Mouse (Mus musculus): ENCODE measurements around the gene Lhb. TPM values are rescaled to one million over a fixed set of nuclear protein-coding genes. Genes with fewer than 3 reads are reported as not detected.

Lhb gene
- polyA plus RNA-seq, 1 experiment from 2014 or later = not detected

GRCm38 (mm10) chr7:45406157-45407156, 14.2 kb upstream of the Lhb start:
- 3% methylated on average over 114 of the region's 114 CpGs for WGBS
- Histone ChIP-seq H3K27ac (peak overlapping the region; percentile 27; the same call in 1 of the 2 replicates), H3K27me3 (ENCODE audit: low read depth, poor library complexity, severe bottlenecking) (peaks cover 68% of the 10 kb centered on the region), H3K36me3 (no peaks in the 10 kb centered on the region), H3K4me3 (peak overlapping the region; percentile 44), H3K9me3 (replicated peaks) (no peaks in the 10 kb centered on the region), H3K4me1 (peaks cover 8% of the 10 kb centered on the region)
- DNase-seq (ENCODE audit: low spot score) = no peak

GRCm38 (mm10) chr7:45407836-45408235, 12.8 kb upstream of the Lhb start:
- no peaks in the 10 kb centered on the region for H3K9me3 ChIP-seq (replicated peaks)
- H3K27me3 ChIP-seq (ENCODE audit: low read depth, poor library complexity, severe bottlenecking) = peaks cover 81% of the 10 kb centered on the region
- H3K4me1 ChIP-seq = peaks cover 8% of the 10 kb centered on the region
- no peak for DNase-seq (ENCODE audit: low spot score)
- 81% methylated on average over 10 of the region's 10 CpGs for WGBS
- no peak overlapping the region for H3K27ac ChIP-seq
- no peak overlapping the region for H3K4me3 ChIP-seq
- no peaks in the 10 kb centered on the region for H3K36me3 ChIP-seq

GRCm38 (mm10) chr7:45408351-45408750, 12.3 kb upstream of the Lhb start:
- peaks cover 87% of the 10 kb centered on the region for H3K27me3 ChIP-seq (ENCODE audit: low read depth, poor library complexity, severe bottlenecking)
- WGBS = 75% methylated on average over 7 of the region's 7 CpGs
- no peaks in the 10 kb centered on the region for H3K9me3 ChIP-seq (replicated peaks)
- H3K36me3 ChIP-seq = no peaks in the 10 kb centered on the region
- H3K4me3 ChIP-seq = no peak overlapping the region
- DNase-seq (ENCODE audit: low spot score) = no peak
- H3K4me1 ChIP-seq = peaks cover 13% of the 10 kb centered on the region
- no peak overlapping the region for H3K27ac ChIP-seq

GRCm38 (mm10) chr7:45408949-45409348, 11.7 kb upstream of the Lhb start:
- Histone ChIP-seq H3K9me3 (replicated peaks) (no peaks in the 10 kb centered on the region), H3K27me3 (ENCODE audit: low read depth, poor library complexity, severe bottlenecking) (peaks cover 93% of the 10 kb centered on the region), H3K4me3 (no peak overlapping the region), H3K4me1 (peaks cover 18% of the 10 kb centered on the region), H3K27ac (no peak overlapping the region), H3K36me3 (no peaks in the 10 kb centered on the region)
- DNase-seq (ENCODE audit: low spot score) = no peak
- 89% methylated on average over 17 of the region's 17 CpGs for WGBS

- no peak for DNase-seq (ENCODE audit: low spot score)
- no peak overlapping the region for H3K4me3 ChIP-seq
These were observed 11.0 kb upstream of the Lhb start for GRCm38 (mm10) chr7:45409497-45410163.

GRCm38 (mm10) chr7:45412421-45412820, 8.2 kb upstream of the Lhb start:
- Histone ChIP-seq H3K27me3 (ENCODE audit: low read depth, poor library complexity, severe bottlenecking) (peaks cover 100% of the 10 kb centered on the region), H3K4me3 (no peak overlapping the region), H3K27ac (no peak overlapping the region), H3K9me3 (replicated peaks) (no peaks in the 10 kb centered on the region), H3K36me3 (no peaks in the 10 kb centered on the region), H3K4me1 (peaks cover 27% of the 10 kb centered on the region)
- WGBS = 84% methylated on average over 2 of the region's 2 CpGs
- no peak for DNase-seq (ENCODE audit: low spot score)

More at GRCm38 (mm10) chr7:45409497-45410163, 11.0 kb upstream of the Lhb start:
- H3K4me1 ChIP-seq = peaks cover 25% of the 10 kb centered on the region
- no peaks in the 10 kb centered on the region for H3K36me3 ChIP-seq
- H3K27ac ChIP-seq = no peak overlapping the region
- H3K9me3 ChIP-seq (replicated peaks) = no peaks in the 10 kb centered on the region
- WGBS = 87% methylated on average over 8 of the region's 8 CpGs
- H3K27me3 ChIP-seq (ENCODE audit: low read depth, poor library complexity, severe bottlenecking) = peaks cover 99% of the 10 kb centered on the region

GRCm38 (mm10) chr7:45413113-45413863, 7.3 kb upstream of the Lhb start, which contains the start of gene Ntf5:
Gene Ntf5 (plus strand): TSS chr7:45413695.
- no peaks in the 10 kb centered on the region for H3K9me3 ChIP-seq (replicated peaks)
- H3K27ac ChIP-seq = peak within 1 kb of the TSS; percentile 76
- H3K36me3 ChIP-seq = no peaks in the 10 kb centered on the region
- H3K4me3 ChIP-seq = peak within 1 kb of the TSS; percentile 67
- peaks cover 100% of the 10 kb centered on the region for H3K27me3 ChIP-seq (ENCODE audit: low read depth, poor library complexity, severe bottlenecking)
- H3K4me1 ChIP-seq = peaks cover 36% of the 10 kb centered on the region
- 2% methylated on average over 45 of the region's 45 CpGs for WGBS
- DNase-seq (ENCODE audit: low spot score) = peak; percentile 72

- H3K27ac ChIP-seq = peak overlapping the region; percentile 76
These were observed 6.5 kb upstream of the Lhb start for GRCm38 (mm10) chr7:45413864-45414739.

GRCm38 (mm10) chr7:45414740-45415224, 5.8 kb upstream of the Lhb start:
- H3K4me3 ChIP-seq = no peak overlapping the region
- 37% methylated on average over 12 of the region's 12 CpGs for WGBS
- no peak overlapping the region for H3K27ac ChIP-seq
- H3K9me3 ChIP-seq (replicated peaks) = no peaks in the 10 kb centered on the region
- H3K27me3 ChIP-seq (ENCODE audit: low read depth, poor library complexity, severe bottlenecking) = peaks cover 100% of the 10 kb centered on the region
- peaks cover 39% of the 10 kb centered on the region for H3K4me1 ChIP-seq
- no peak for DNase-seq (ENCODE audit: low spot score)
- H3K36me3 ChIP-seq = no peaks in the 10 kb centered on the region

More at GRCm38 (mm10) chr7:45413864-45414739, 6.5 kb upstream of the Lhb start:
- Histone ChIP-seq H3K27me3 (ENCODE audit: low read depth, poor library complexity, severe bottlenecking) (peaks cover 100% of the 10 kb centered on the region), H3K4me1 (peaks cover 37% of the 10 kb centered on the region), H3K9me3 (replicated peaks) (no peaks in the 10 kb centered on the region), H3K36me3 (no peaks in the 10 kb centered on the region), H3K4me3 (peak overlapping the region; percentile 67)
- peak; percentile 60 for DNase-seq (ENCODE audit: low spot score)
- 2% methylated on average over 27 of the region's 27 CpGs for WGBS

GRCm38 (mm10) chr7:45415636-45416035, 5.0 kb upstream of the Lhb start:
- 11% methylated on average over 37 of the region's 37 CpGs for WGBS
- Histone ChIP-seq H3K9me3 (replicated peaks) (no peaks in the 10 kb centered on the region), H3K4me3 (peak overlapping the region; percentile 28), H3K27me3 (ENCODE audit: low read depth, poor library complexity, severe bottlenecking) (peaks cover 100% of the 10 kb centered on the region), H3K36me3 (peaks cover 3% of the 10 kb centered on the region), H3K4me1 (peaks cover 47% of the 10 kb centered on the region), H3K27ac (peak overlapping the region; percentile 57; the same call in 1 of the 2 replicates)
- no peak for DNase-seq (ENCODE audit: low spot score)

GRCm38 (mm10) chr7:45417962-45418492, 2.6 kb upstream of the Lhb start:
- Histone ChIP-seq H3K27ac (no peak overlapping the region), H3K9me3 (replicated peaks) (no peaks in the 10 kb centered on the region), H3K4me1 (peaks cover 48% of the 10 kb centered on the region), H3K4me3 (peak overlapping the region; percentile 16; the same call in 1 of the 2 replicates), H3K27me3 (ENCODE audit: low read depth, poor library complexity, severe bottlenecking) (peaks cover 92% of the 10 kb centered on the region), H3K36me3 (peaks cover 26% of the 10 kb centered on the region)
- no peak for DNase-seq (ENCODE audit: low spot score)
- WGBS = 10% methylated on average over 13 of the region's 13 CpGs
